In the genomic region with DNA sequence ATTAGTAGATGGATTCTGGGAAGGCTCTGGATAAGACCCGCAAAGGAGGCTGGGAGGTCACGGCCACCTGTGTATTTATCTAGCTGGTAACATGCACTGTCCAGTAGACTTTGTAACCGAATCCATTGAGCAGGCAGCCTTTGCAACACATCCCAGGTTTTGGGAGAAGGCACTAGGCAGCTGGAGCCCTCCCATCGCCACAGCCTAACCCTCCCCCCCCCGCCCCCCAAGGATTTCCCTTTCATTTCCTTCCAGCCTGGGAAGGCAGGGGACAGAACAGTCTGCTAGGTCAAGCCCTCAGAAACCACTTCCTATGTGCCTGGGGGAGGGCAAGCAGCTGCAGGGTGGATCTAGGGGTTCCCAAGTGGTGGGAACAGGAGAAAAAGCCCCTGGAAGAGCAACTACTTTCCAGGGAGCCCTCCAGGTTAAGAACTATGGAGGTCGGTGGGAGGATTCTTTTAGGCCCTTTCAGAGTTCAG, we compare ENCODE assay signal across 8 mouse cellular contexts. TPM values are rescaled to one million over a fixed set of nuclear protein-coding genes. Genes with fewer than 3 reads are reported as not detected.
DNase-seq lines count a peak whose midpoint lies in the region; ATAC-seq and TF ChIP-seq lines count a peak whose summit lies in the region.

No protein-coding gene starts in this region.

- 12% methylated on average over 6 of the region's 6 CpGs for WGBS in heart, embryonic 12.5 days
- WGBS in midbrain, embryonic 12.5 days, result 18% methylated on average over 6 of the region's 6 CpGs

- H3K4me3 ChIP-seq in E14TG2a.4 (replicated peaks; ENCODE audit: low read length), result peak overlapping the region; percentile 92
- H3K4me3 ChIP-seq in heart, embryonic 12.5 days, result peak overlapping the region; percentile 84
- peak overlapping the region; percentile 62 for H3K4me3 ChIP-seq in midbrain, embryonic 12.5 days

- DNase-seq in WW6 (ENCODE audit: low read depth, low spot score), result peak; percentile 3
- peak; percentile 43 to 75 for DNase-seq in kidney, postnatal 25 days
- DNase-seq in layer of hippocampus, adult 9-11 months, result no peak
- DNase-seq in urinary bladder, postnatal 36 days (ENCODE audit: low spot score in 2 of 2), result no peak

- H3K9me3 ChIP-seq in E14TG2a.4 (ENCODE audit: low read length), result no peaks in the 10 kb centered on the region
- no peaks in the 10 kb centered on the region for H3K9me3 ChIP-seq in heart, embryonic 12.5 days (replicated peaks)
- no peaks in the 10 kb centered on the region for H3K9me3 ChIP-seq in midbrain, embryonic 12.5 days

- ATAC-seq in heart, embryonic 12.5 days (ENCODE audit: insufficient number of reproducible peaks, low FRiP score), result no peak
- no peak for ATAC-seq in midbrain, embryonic 12.5 days (ENCODE audit: low FRiP score, low read depth)
- no peak for ATAC-seq in monocyte, adult 5-6 weeks (replicated peaks; ENCODE audit: insufficient number of reproducible peaks, low FRiP score, low TSS enrichment, poor library complexity, severe bottlenecking)

- peaks cover 21% of the 10 kb centered on the region for H3K36me3 ChIP-seq in E14TG2a.4 (ENCODE audit: insufficient read depth, low read length)
- H3K36me3 ChIP-seq in heart, embryonic 12.5 days, result no peaks in the 10 kb centered on the region
- H3K36me3 ChIP-seq in midbrain, embryonic 12.5 days, result no peaks in the 10 kb centered on the region

- peaks cover 51% of the 10 kb centered on the region for H3K4me1 ChIP-seq in E14TG2a.4 (replicated peaks; ENCODE audit: low read depth, low read length)
- H3K4me1 ChIP-seq in heart, embryonic 12.5 days (replicated peaks), result peaks cover 40% of the 10 kb centered on the region
- peaks cover 44% of the 10 kb centered on the region for H3K4me1 ChIP-seq in midbrain, embryonic 12.5 days

- H3K4me2 ChIP-seq in heart, embryonic 12.5 days, result peak overlapping the region; percentile 78
- peak overlapping the region; percentile 93 for H3K4me2 ChIP-seq in midbrain, embryonic 12.5 days (replicated peaks)

- TF ChIP-seq CTCF in E14TG2a.4 (conservative IDR thresholded peaks at IDR 0.05; ENCODE audit: low read length), result no peak

- peak overlapping the region; percentile 91 for H3K27ac ChIP-seq in heart, embryonic 12.5 days (ENCODE audit: poor library complexity, severe bottlenecking)
- peak overlapping the region; percentile 39; the same call in 1 of the 2 replicates for H3K27ac ChIP-seq in midbrain, embryonic 12.5 days (replicated peaks)

- H3K27me3 ChIP-seq in E14TG2a.4 (ENCODE audit: insufficient read depth, low read length), result peaks cover 7% of the 10 kb centered on the region; the same call in 1 of the 2 replicates
- no peaks in the 10 kb centered on the region for H3K27me3 ChIP-seq in heart, embryonic 12.5 days (replicated peaks)
- peaks cover 37% of the 10 kb centered on the region for H3K27me3 ChIP-seq in midbrain, embryonic 12.5 days

- peak overlapping the region; percentile 92 for H3K9ac ChIP-seq in heart, embryonic 12.5 days
- peak overlapping the region; percentile 66 for H3K9ac ChIP-seq in midbrain, embryonic 12.5 days (replicated peaks)

RNA-seq across cellular contexts. Expression of a gene that starts 1.1 kb away (rescaled TPM):
- 30.4 and 31.9 TPM in 2 replicates for polyA plus RNA-seq in heart, embryonic 12.5 days (2016; fragmentation: Nextera tagmentation; extraction: Ambion mirVana)
- 17.7 and 20.7 TPM in 2 replicates for polyA plus RNA-seq in midbrain, embryonic 12.5 days (2016; fragmentation: Nextera tagmentation; extraction: Ambion mirVana)
- 10.5 to 11.8 TPM (median 10.9 TPM) in 3 replicates for total RNA-seq in monocyte, adult 5-6 weeks (2017)

Comparison
In these comparisons a context has a peak if more than half of its experiments do, and no peak if none do; other contexts are left out.
1. DNase-seq: peak in WW6 (single experiment) and kidney, postnatal 25 days (2 of 2); none in layer of hippocampus, adult 9-11 months (single experiment) and urinary bladder, postnatal 36 days (0 of 2).
2. Peak in every context shown above with its lines, with median percentiles within 50 percentile points of each other: H3K4me3 ChIP-seq.